Mouse (Mus musculus): ENCODE measurements around the gene Asb18. TPM values are rescaled to one million over a fixed set of nuclear protein-coding genes. Genes with fewer than 3 reads are reported as not detected.

Asb18 gene
- total RNA-seq, 2 experiments from 2014 or later: 1.5 to 2.1 TPM

DNA sequence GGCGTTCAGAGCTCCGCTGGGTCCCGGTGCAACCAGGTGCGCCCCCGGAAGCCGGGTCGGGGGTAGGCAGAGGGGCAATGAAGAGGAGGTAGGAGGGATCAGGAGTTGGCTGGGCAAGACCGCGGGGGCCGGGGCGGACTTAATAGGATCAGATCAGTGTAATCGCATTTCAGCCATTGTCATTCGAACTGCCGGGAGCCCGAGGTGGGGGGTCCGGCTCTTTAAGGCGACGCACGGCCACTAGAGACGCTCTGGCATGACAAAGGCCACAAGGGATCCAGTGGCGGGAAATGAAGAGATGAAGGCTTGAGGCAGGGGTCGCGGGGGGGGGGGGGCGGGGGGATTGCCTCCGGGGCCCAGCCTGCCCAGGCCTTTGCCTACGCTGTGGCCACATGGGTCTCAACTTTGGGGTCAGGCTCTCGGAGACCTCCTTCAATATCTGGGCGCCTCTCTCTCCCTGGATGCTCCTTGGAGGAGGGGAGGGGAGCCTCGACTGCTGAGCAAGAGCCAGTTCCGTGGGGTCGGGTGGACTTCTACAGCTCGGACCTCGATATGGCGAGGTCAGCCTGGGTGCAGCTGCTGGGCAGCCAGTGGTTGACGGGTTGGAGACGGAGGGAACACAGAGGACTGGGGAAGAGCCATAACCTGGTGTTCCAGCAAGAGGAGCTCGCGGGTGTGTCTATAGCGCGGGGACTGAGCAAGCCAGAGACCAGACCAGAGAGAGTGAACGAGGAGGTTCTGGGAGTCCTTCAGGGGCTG is 91.4 kb downstream of the Asb18 start:
- DNase-seq (ENCODE audit: low spot score in 2 of 2): no peak
- intact Hi-C loops (cut with DNase I): no loop called here

DNA sequence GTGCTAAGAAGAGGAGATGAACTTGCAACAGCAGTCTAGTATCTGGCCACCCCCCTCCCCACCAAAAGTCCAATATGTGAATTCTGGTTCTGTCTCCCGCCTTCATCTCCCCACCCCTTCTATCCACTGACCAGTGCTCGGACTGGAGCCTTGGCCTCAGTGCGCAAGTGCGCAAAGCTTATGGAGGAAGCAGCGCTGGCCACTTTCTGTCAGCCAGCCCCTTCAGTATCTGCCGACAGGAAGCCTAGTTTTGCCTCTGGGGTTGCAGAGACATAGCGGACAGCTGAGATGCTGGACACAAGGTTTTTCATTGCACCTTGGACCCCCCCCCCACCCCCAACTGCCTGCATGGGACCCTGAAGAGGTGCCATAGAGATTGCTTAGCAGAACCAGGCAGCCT is 92.2 kb downstream of the Asb18 start:
- DNase-seq (ENCODE audit: low spot score in 2 of 2): no peak
- intact Hi-C loops (cut with DNase I): no loop called here

DNA sequence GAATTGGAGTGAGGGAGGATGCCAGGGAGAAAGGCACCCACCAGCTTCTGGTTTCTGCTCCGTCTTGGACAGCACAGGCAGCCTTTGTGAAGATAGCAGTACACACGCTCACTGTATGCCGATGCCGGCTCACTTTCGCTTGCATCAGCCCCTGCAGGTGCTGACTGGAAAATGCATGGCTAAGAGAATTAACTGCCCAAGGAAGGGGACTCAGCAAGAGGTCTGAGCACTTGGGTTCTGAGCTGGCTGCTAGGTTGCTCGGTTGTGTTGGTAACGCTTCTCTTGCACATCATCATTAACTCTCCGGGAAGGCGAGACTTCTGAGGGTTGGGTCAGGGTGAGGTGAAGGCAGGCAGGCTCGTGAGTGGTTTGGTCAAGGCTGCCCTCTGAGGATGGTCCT is 92.7 kb downstream of the Asb18 start:
- no peak for DNase-seq (ENCODE audit: low spot score in 2 of 2)
- intact Hi-C loops (cut with DNase I): no loop called here

DNA sequence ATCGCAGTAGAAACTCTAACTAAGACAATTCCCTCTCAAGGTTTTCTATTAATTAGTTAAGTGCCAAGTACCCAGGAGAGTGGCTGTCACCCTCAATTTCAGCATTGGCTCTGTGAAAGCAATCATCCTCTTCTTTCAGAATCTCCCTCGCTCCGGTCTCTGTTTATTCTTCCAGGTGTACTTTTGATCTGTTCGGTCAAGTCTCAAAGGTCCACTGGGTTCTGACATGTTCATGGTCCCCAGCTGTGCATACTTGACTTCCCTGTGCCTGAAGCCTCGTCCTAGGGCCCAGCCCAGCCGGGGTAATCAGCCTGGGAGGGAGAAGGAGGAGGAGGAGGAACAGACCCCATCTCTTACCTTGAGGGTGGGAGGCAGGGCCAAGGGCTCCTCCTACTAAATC is 95.3 kb downstream of the Asb18 start:
- intact Hi-C loops (cut with DNase I): no loop called here

DNA sequence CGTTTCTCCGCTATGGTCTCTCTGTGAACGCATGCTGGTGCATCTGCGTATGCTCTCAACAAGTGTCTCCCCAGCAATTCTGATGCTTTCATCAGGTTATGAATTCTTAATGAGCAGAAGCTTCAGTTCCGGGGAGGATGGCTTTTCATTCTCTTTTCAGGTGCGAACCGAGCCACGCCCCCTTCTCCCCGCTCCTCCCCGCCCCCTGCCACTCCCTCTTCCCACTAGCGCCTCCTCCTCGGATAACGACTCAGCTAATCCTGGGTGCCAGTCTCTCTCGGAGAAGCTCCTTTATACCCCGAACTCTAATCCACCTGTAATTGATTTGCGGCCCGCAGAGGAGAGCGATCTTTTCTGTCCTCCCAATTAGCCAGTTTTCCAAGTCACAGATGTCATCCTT is 96.4 kb downstream of the Asb18 start:
- intact Hi-C loops (cut with DNase I): no loop called here
- no peak for DNase-seq (ENCODE audit: low spot score in 2 of 2)

More for the DNA sequence above, 95.3 kb downstream of the Asb18 start:
- DNase-seq (ENCODE audit: low spot score in 2 of 2): no peak

DNA sequence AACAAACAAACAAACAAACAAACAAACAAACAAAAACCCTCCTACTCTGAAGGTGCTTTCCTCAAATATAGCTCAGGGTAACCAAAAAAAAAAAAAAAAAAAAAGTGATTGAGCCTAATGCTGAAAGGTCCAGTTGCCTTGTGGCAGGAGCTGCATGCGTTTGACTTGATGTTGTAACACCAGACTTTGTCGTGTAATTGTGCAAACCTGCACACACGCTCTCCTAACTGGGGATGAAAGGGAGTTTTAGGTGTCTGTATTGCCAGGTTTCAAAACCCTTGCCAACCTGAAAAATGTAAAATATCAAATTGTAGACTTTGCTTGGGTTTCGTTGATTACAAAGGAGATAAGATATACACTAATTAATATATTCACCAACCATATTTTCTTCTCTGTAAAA is 100.9 kb downstream of the Asb18 start:
- intact Hi-C loops (cut with DNase I): no loop called here
- DNase-seq (ENCODE audit: low spot score in 2 of 2): no peak

DNA sequence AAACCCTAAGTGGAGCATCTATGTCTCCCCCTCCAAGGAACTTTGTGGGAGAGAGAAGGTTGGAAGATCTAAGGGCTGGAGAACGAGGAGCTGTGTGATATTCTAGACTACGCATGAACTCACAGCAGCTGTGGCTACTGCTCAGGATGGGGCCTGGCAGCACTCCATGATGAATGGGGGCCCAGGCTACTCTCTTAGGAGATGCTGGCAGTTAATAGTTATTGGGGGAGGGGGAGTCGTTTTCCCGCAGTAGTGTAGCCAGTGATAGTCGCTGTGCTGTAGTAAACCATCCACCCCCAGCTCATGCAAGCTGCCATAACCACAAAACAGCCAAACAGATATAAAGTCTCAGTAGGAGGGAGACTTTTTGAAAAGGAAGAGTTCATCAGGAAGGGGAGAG is 102.1 kb downstream of the Asb18 start:
- intact Hi-C loops (cut with DNase I): no loop called here
- no peak for DNase-seq (ENCODE audit: low spot score in 2 of 2)

DNA sequence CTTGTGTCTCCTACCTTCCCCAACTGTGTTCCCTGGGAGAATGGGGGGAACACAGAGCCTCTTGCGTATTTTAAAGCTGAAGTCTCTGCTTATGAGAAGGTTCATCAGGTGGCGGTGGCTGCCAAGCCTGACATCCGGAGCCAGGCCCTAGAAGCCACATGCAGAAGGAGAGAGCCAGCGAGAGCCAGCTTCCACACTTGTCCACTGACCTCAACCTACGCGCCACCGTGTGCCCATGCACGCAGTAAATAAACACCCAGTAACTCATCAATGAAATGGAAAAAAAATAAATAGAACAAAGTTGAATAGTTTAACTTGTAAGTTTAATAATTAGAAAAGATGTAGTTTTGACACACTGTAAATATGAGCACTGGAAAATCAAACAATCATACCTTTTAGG is 104.7 kb downstream of the Asb18 start:
- intact Hi-C loops (cut with DNase I): no loop called here
- no peak for DNase-seq (ENCODE audit: low spot score in 2 of 2)

DNA sequence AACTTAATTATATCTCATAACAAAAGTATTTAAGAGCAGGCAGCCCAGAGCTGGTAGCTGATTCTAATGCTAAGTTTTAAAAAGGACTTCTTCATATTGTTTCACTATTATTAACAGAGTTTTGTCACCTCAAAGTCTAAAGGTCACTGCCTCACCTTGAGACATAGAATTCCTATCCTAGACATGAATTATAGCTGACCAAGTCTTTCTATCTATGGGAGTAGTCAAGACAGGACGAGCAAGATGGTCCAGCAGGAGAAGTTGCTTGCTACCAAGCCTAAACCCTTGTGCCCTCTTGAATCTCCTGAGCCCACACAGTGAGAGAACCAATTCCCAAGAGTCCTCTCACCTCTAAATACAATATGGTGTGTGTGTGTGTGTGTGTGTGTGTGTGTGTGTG is 111.8 kb downstream of the Asb18 start:
- no peak for DNase-seq (ENCODE audit: low spot score in 2 of 2)
- intact Hi-C loops (cut with DNase I): no loop called here

DNA sequence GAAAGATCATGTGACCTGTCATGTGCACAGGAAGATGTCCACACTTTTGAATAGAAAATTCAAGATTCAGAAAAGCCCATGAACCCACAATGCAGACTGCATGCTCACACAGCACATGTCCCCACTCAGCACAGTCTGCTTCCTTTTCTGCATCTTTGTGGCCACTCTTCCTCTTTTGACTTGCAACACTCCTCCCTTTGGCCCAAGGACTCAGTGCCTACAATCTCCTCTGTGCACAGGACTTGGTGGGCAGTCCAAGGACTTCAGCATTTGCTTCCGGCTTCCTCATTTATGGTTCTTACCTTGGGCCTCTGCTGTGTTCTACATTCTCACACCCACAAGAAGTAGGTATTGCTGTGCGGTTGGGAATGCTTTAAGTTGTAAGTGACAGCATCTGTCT is 112.2 kb downstream of the Asb18 start:
- intact Hi-C loops (cut with DNase I): no loop called here
- no peak for DNase-seq (ENCODE audit: low spot score in 2 of 2)

DNA sequence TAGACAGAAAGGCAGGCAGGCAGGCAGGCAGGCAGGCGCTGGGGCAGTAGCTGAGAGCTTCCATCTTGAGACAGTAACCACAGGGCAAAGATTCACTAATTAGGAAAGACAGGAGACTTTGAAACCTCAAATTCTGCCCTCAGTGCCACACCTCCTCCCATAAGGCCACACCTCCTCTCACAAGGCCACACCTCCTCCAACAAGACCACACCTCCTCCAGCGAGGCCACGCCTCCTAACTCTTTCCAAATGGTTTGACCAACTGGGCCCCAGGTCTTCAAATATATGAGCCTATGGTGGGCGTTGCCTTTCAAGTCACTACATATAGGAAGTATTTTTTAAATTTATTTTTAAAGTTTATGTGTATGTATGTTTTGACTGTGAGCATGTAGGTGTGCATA is 113.1 kb downstream of the Asb18 start:
- intact Hi-C loops (cut with DNase I): no loop called here
- DNase-seq (ENCODE audit: low spot score in 2 of 2): no peak

Other genes with a start within 250 kb of the Asb18 start
- gene Gbx2, start 83.5 kb downstream of the Asb18 start, total RNA-seq (2021): under 1 TPM in 1 of 2 experiments, not detected in 1; 0.74 TPM
- gene Iqca, start 138.7 kb upstream of the Asb18 start, total RNA-seq (2021): under 1 TPM; 0.70 to 0.86 TPM
- gene Ackr3, start 189.3 kb upstream of the Asb18 start, total RNA-seq (2021): 10 to 100 TPM in 1 of 2 experiments, 1 to 10 TPM in 1; 7.2 to 10.5 TPM